Mouse (Mus musculus) Patski (cell line): ENCODE measurements around the gene Mapkapk3. TPM values are rescaled to one million over a fixed set of nuclear protein-coding genes. Genes with fewer than 3 reads are reported as not detected.
A peak's percentile ranks its signal among the peaks of the same experiment; 100 is the strongest.

ENCODE experiments used
- ATAC-seq: fragments of 100-300 bp; one replicate; pipeline ENCODE4 v1.8.0; 2021
- CTCF ChIA-PET: fragments of 350-600 bp; sonication (Branson Sonifier 250); formaldehyde crosslinking; loops from one replicate; lab custom pipeline; 2022; ENCODE audit warnings: inconsistent platforms; lab: Charles Lee
- POLR2A ChIA-PET: fragments of 350-600 bp; sonication (Branson Sonifier 250); formaldehyde crosslinking; loops from one replicate; lab custom pipeline; 2022; ENCODE audit warnings: antibody characterized with exemption, inconsistent platforms; lab: Charles Lee
- DNase-seq: peaks from one replicate; pipeline ENCODE4 v3.0.0-alpha.2; 2011; ENCODE audit warnings: low read depth, low spot score
- H3K27me3 ChIP-seq: fragments of 371-371 bp; one replicate; pipeline ENCODE4 v1.5.1; 2021
- CTCF ChIP-seq: fragments of 100-300 bp; IDR thresholded peaks from one replicate; pipeline ENCODE4 v1.5.1; 2021
- in situ Hi-C: fragments of 300-500 bp; cut with MboI; formaldehyde crosslinking; loops from 3 replicates; pipeline ENCODE4 v1.11.1; 2018; ENCODE audit warnings: low pct_unique_long_range_greater_than_20kb, mixed read lengths
- polyA plus RNA-seq: library from polyadenylated mRNA; unstranded; gene quantifications from one replicate; pipeline ENCODE4 v1.2.3, GENCODE M21; 2021

The Mapkapk3 gene
- polyA plus RNA-seq, 1 experiment from 2014 or later, result 14.5 TPM

GRCm38 (mm10) chr9:107288711-107289110 lies 966 bp downstream of the Mapkapk3 start:
- TF ChIP-seq CTCF, result no peak
- DNase-seq, result no peak
- in situ Hi-C loops, result loop anchor here (5.0 kb wide), 1 partner anchor 41 kb away; no protein-coding TSS in a partner anchor
- H3K27me3 ChIP-seq, result no peaks in the 10 kb centered on the region
- ATAC-seq, result no peak
- ChIA-PET CTCF (interaction anchor here (0.9 to 11.5 kb wide), 6 partner anchors 11 to 87 kb away, joined by 3 to 99 read pairs (median 4); no protein-coding TSS in a partner anchor), POLR2A (no interaction called here)

- no peak for TF ChIP-seq CTCF
- in situ Hi-C loops, result loop anchor here (5.0 kb wide), 1 partner anchor 41 kb away; no protein-coding TSS in a partner anchor
- H3K27me3 ChIP-seq, result no peaks in the 10 kb centered on the region
- no peak for ATAC-seq
- ChIA-PET POLR2A (interaction anchor here (0.6 kb wide), 1 partner anchor 352 kb away, joined by 3 read pairs; no protein-coding TSS in a partner anchor), CTCF (interaction anchor here (0.9 to 1.3 kb wide), 2 partner anchors 10 to 16 kb away, joined by 3 to 4 read pairs; no protein-coding TSS in a partner anchor)
- DNase-seq, result no peak
These were observed 1.5 kb downstream of the Mapkapk3 start for GRCm38 (mm10) chr9:107288105-107288650.

- CTCF ChIA-PET, result no interaction called here
- ATAC-seq, result no peak
These were observed 2.4 kb downstream of the Mapkapk3 start for GRCm38 (mm10) chr9:107287294-107287693.

GRCm38 (mm10) chr9:107285009-107285408 lies 4.7 kb downstream of the Mapkapk3 start:
- TF ChIP-seq CTCF, result no peak
- ChIA-PET POLR2A (no interaction called here), CTCF (no interaction called here)
- ATAC-seq, result no peak
- no peak for DNase-seq
- in situ Hi-C loops, result loop anchor here (5.0 kb wide), 1 partner anchor 38 kb away; no protein-coding TSS in a partner anchor
- no peaks in the 10 kb centered on the region for H3K27me3 ChIP-seq

More at GRCm38 (mm10) chr9:107287294-107287693, 2.4 kb downstream of the Mapkapk3 start:
- no peak for DNase-seq
- TF ChIP-seq CTCF, result no peak
- H3K27me3 ChIP-seq, result no peaks in the 10 kb centered on the region
- POLR2A ChIA-PET, result no interaction called here
- in situ Hi-C loops, result loop anchor here (5.0 kb wide), 1 partner anchor 40 kb away; no protein-coding TSS in a partner anchor

GRCm38 (mm10) chr9:107282951-107283350 lies 6.7 kb downstream of the Mapkapk3 start:
- no peaks in the 10 kb centered on the region for H3K27me3 ChIP-seq
- DNase-seq, result no peak
- in situ Hi-C loops, result no loop called here
- ATAC-seq, result no peak
- no peak for TF ChIP-seq CTCF
- ChIA-PET CTCF (no interaction called here), POLR2A (no interaction called here)

- no peaks in the 10 kb centered on the region for H3K27me3 ChIP-seq
- no peak for TF ChIP-seq CTCF
- DNase-seq (no peak), ATAC-seq (no peak)
- ChIA-PET CTCF (no interaction called here), POLR2A (no interaction called here)
- in situ Hi-C loops, result no loop called here
These were observed 8.3 kb downstream of the Mapkapk3 start for GRCm38 (mm10) chr9:107281241-107281987.

GRCm38 (mm10) chr9:107280322-107281027 lies 9.2 kb downstream of the Mapkapk3 start:
- in situ Hi-C loops, result no loop called here
- DNase-seq, result no peak
- H3K27me3 ChIP-seq, result no peaks in the 10 kb centered on the region
- ChIA-PET CTCF (no interaction called here), POLR2A (no interaction called here)
- TF ChIP-seq CTCF, result no peak
- ATAC-seq, result no peak

GRCm38 (mm10) chr9:107279378-107280321 lies 10.0 kb downstream of the Mapkapk3 start:
- in situ Hi-C loops, result no loop called here
- ChIA-PET POLR2A (no interaction called here), CTCF (no interaction called here)
- no peaks in the 10 kb centered on the region for H3K27me3 ChIP-seq
- no peak for DNase-seq
- no peak for ATAC-seq
- TF ChIP-seq CTCF, result no peak

- ATAC-seq, result peak; percentile 95
- in situ Hi-C loops, result no loop called here
- ChIA-PET POLR2A (interaction anchor here (0.6 to 0.7 kb wide), 2 partner anchors 15 to 688 kb away, joined by 3 read pairs; no protein-coding TSS in a partner anchor), CTCF (interaction anchor here (0.8 to 1.6 kb wide), 6 partner anchors 10 to 114 kb away, joined by 3 to 5 read pairs (median 4); partner anchors contain the start of genes Cish and Mapkapk3)
- no peaks in the 10 kb centered on the region for H3K27me3 ChIP-seq
- TF ChIP-seq CTCF, result no peak
- peak; percentile 92 for DNase-seq
These were observed 10.9 kb downstream of the Mapkapk3 start for GRCm38 (mm10) chr9:107278527-107279377.
